Mouse (Mus musculus) neural tube, embryonic 12.5 days (tissue): ENCODE results near the gene Cd96. TPM values are rescaled to one million over a fixed set of nuclear protein-coding genes. Genes with fewer than 3 reads are reported as not detected.

ENCODE experiments used
- ATAC-seq: fragments of 200-750 bp; cut with Nextera tagmentation; 2 replicates; pipeline ENCODE4 v1.8.0; 2017; ENCODE audit warnings: low read depth, mild to moderate bottlenecking, moderate TSS enrichment, moderate library complexity; ENCODE audit not compliant: low FRiP score
- H3K27ac ChIP-seq: fragments of 300-500 bp; sonication (generic); 2 replicates; pipeline ENCODE4 v1.5.1; 2016
- H3K27me3 ChIP-seq: fragments of 300-500 bp; sonication (generic); replicated peaks from 2 replicates; pipeline ENCODE4 v1.6.1; 2016; ENCODE audit warnings: mild to moderate bottlenecking
- H3K36me3 ChIP-seq: fragments of 300-500 bp; sonication (generic); 2 replicates; pipeline ENCODE4 v1.6.1; 2016; ENCODE audit warnings: mild to moderate bottlenecking
- H3K4me1 ChIP-seq: fragments of 300-500 bp; sonication (generic); 2 replicates; pipeline ENCODE4 v1.6.1; 2016
- H3K4me2 ChIP-seq: fragments of 300-500 bp; sonication (generic); replicated peaks from 2 replicates; pipeline ENCODE4 v1.6.1; 2016; ENCODE audit warnings: mild to moderate bottlenecking
- H3K4me3 ChIP-seq: fragments of 300-500 bp; sonication (generic); 2 replicates; pipeline ENCODE4 v1.5.1; 2016
- H3K9ac ChIP-seq: fragments of 300-500 bp; sonication (generic); 2 replicates; pipeline ENCODE4 v1.6.1; 2016; ENCODE audit warnings: mild to moderate bottlenecking
- H3K9me3 ChIP-seq: fragments of 300-500 bp; sonication (generic); 2 replicates; pipeline ENCODE4 v1.6.1; 2016; ENCODE audit warnings: mild to moderate bottlenecking
- WGBS: fragments of 180-500 bp; shearing (Covaris S2); methylation state at CpG from one replicate; pipeline ENCODE4 v1.1.7; 2016; 5-methylcytosine and 5-hydroxymethylcytosine counted together
- polyA plus RNA-seq: library from polyadenylated mRNA; unstranded; fragments of >200 nt; fragmentation: Nextera tagmentation; extraction: Ambion mirVana; gene quantifications from 2 replicates; pipeline ENCODE4 v1.2.1, GENCODE M21; 2016

Cd96 gene
- polyA plus RNA-seq, 1 experiment from 2014 or later = not detected

- H3K4me3 ChIP-seq = no peak overlapping the region
- no peak overlapping the region for H3K4me2 ChIP-seq
- no peak for ATAC-seq
- WGBS = 83% methylated on average over 4 of the region's 4 CpGs
- no peaks in the 10 kb centered on the region for H3K9me3 ChIP-seq
- no peaks in the 10 kb centered on the region for H3K27me3 ChIP-seq
- no peaks in the 10 kb centered on the region for H3K36me3 ChIP-seq
- H3K4me1 ChIP-seq = no peaks in the 10 kb centered on the region
- no peak overlapping the region for H3K9ac ChIP-seq
- no peak overlapping the region for H3K27ac ChIP-seq
Measured at GRCm38 (mm10) chr16:46107431-46107830, 12.6 kb downstream of the Cd96 start.

GRCm38 (mm10) chr16:46104491-46104890 is 15.6 kb downstream of the Cd96 start:
- ATAC-seq = no peak
- 83% methylated on average over 9 of the region's 9 CpGs for WGBS
- no peak overlapping the region for H3K4me3 ChIP-seq
- H3K27me3 ChIP-seq = no peaks in the 10 kb centered on the region
- no peaks in the 10 kb centered on the region for H3K36me3 ChIP-seq
- H3K27ac ChIP-seq = no peak overlapping the region
- no peak overlapping the region for H3K4me2 ChIP-seq
- no peaks in the 10 kb centered on the region for H3K4me1 ChIP-seq
- no peaks in the 10 kb centered on the region for H3K9me3 ChIP-seq
- no peak overlapping the region for H3K9ac ChIP-seq

- Histone ChIP-seq H3K9ac (no peak overlapping the region), H3K4me1 (no peaks in the 10 kb centered on the region), H3K4me2 (no peak overlapping the region), H3K27me3 (no peaks in the 10 kb centered on the region), H3K27ac (no peak overlapping the region), H3K36me3 (no peaks in the 10 kb centered on the region), H3K9me3 (no peaks in the 10 kb centered on the region), H3K4me3 (no peak overlapping the region)
- WGBS = 47% methylated on average over 2 of the region's 2 CpGs
- ATAC-seq = no peak
Measured at GRCm38 (mm10) chr16:46101748-46102147, 18.3 kb downstream of the Cd96 start.

GRCm38 (mm10) chr16:46100286-46100685 is 19.8 kb downstream of the Cd96 start:
- no peaks in the 10 kb centered on the region for H3K9me3 ChIP-seq
- H3K27ac ChIP-seq = no peak overlapping the region
- no peaks in the 10 kb centered on the region for H3K27me3 ChIP-seq
- WGBS = 62% methylated on average over 2 of the region's 2 CpGs
- H3K4me3 ChIP-seq = no peak overlapping the region
- ATAC-seq = no peak
- no peak overlapping the region for H3K4me2 ChIP-seq
- H3K9ac ChIP-seq = no peak overlapping the region
- H3K4me1 ChIP-seq = no peaks in the 10 kb centered on the region
- H3K36me3 ChIP-seq = no peaks in the 10 kb centered on the region

- ATAC-seq = no peak
- H3K27me3 ChIP-seq = no peaks in the 10 kb centered on the region
- no peak overlapping the region for H3K27ac ChIP-seq
- no peak overlapping the region for H3K4me2 ChIP-seq
- H3K9ac ChIP-seq = no peak overlapping the region
- no peaks in the 10 kb centered on the region for H3K36me3 ChIP-seq
- 74% methylated on average over 9 of the region's 9 CpGs for WGBS
- H3K9me3 ChIP-seq = no peaks in the 10 kb centered on the region
- H3K4me1 ChIP-seq = no peaks in the 10 kb centered on the region
- no peak overlapping the region for H3K4me3 ChIP-seq
Measured at GRCm38 (mm10) chr16:46097421-46097820, 22.6 kb downstream of the Cd96 start.

GRCm38 (mm10) chr16:46094478-46094877 is 25.6 kb downstream of the Cd96 start:
- no peaks in the 10 kb centered on the region for H3K4me1 ChIP-seq
- H3K27me3 ChIP-seq = no peaks in the 10 kb centered on the region
- no peaks in the 10 kb centered on the region for H3K36me3 ChIP-seq
- no peak overlapping the region for H3K4me3 ChIP-seq
- H3K4me2 ChIP-seq = no peak overlapping the region
- no peak overlapping the region for H3K9ac ChIP-seq
- no peaks in the 10 kb centered on the region for H3K9me3 ChIP-seq
- no peak overlapping the region for H3K27ac ChIP-seq
- ATAC-seq = no peak
- WGBS = 87% methylated on average over 2 of the region's 2 CpGs

GRCm38 (mm10) chr16:46092935-46093334 is 27.1 kb downstream of the Cd96 start:
- 87% methylated on average over 2 of the region's 2 CpGs for WGBS

GRCm38 (mm10) chr16:46086874-46087473 is 33.1 kb downstream of the Cd96 start:
- no peaks in the 10 kb centered on the region for H3K36me3 ChIP-seq
- H3K4me1 ChIP-seq = no peaks in the 10 kb centered on the region
- WGBS = 85% methylated on average over 5 of the region's 5 CpGs
- ATAC-seq = no peak
- H3K27me3 ChIP-seq = no peaks in the 10 kb centered on the region
- no peak overlapping the region for H3K9ac ChIP-seq
- no peak overlapping the region for H3K4me2 ChIP-seq
- H3K4me3 ChIP-seq = no peak overlapping the region
- H3K9me3 ChIP-seq = no peaks in the 10 kb centered on the region
- no peak overlapping the region for H3K27ac ChIP-seq

More at GRCm38 (mm10) chr16:46092935-46093334, 27.1 kb downstream of the Cd96 start:
- H3K27ac ChIP-seq = no peak overlapping the region
- ATAC-seq = no peak
- no peaks in the 10 kb centered on the region for H3K4me1 ChIP-seq
- H3K36me3 ChIP-seq = no peaks in the 10 kb centered on the region
- no peak overlapping the region for H3K9ac ChIP-seq
- H3K4me3 ChIP-seq = no peak overlapping the region
- H3K9me3 ChIP-seq = no peaks in the 10 kb centered on the region
- no peaks in the 10 kb centered on the region for H3K27me3 ChIP-seq
- no peak overlapping the region for H3K4me2 ChIP-seq

GRCm38 (mm10) chr16:46068000-46068399 is 52.1 kb downstream of the Cd96 start:
- no peak overlapping the region for H3K4me3 ChIP-seq
- no peak overlapping the region for H3K4me2 ChIP-seq
- H3K27ac ChIP-seq = no peak overlapping the region
- no peak for ATAC-seq
- H3K4me1 ChIP-seq = no peaks in the 10 kb centered on the region
- no peaks in the 10 kb centered on the region for H3K36me3 ChIP-seq
- H3K27me3 ChIP-seq = no peaks in the 10 kb centered on the region
- WGBS = 89% methylated on average over 3 of the region's 3 CpGs
- H3K9ac ChIP-seq = no peak overlapping the region
- no peaks in the 10 kb centered on the region for H3K9me3 ChIP-seq

- Histone ChIP-seq H3K4me2 (no peak overlapping the region), H3K4me3 (no peak overlapping the region), H3K4me1 (no peaks in the 10 kb centered on the region), H3K27me3 (no peaks in the 10 kb centered on the region), H3K36me3 (no peaks in the 10 kb centered on the region), H3K9me3 (no peaks in the 10 kb centered on the region), H3K9ac (no peak overlapping the region), H3K27ac (no peak overlapping the region)
- 93% methylated on average over 5 of the region's 5 CpGs for WGBS
- ATAC-seq = no peak
Measured at GRCm38 (mm10) chr16:46063278-46063677, 56.8 kb downstream of the Cd96 start.

GRCm38 (mm10) chr16:46046906-46047305 is 73.1 kb downstream of the Cd96 start:
- Histone ChIP-seq H3K4me3 (no peak overlapping the region), H3K36me3 (no peaks in the 10 kb centered on the region), H3K4me1 (no peaks in the 10 kb centered on the region), H3K9ac (no peak overlapping the region), H3K27ac (no peak overlapping the region), H3K27me3 (no peaks in the 10 kb centered on the region), H3K9me3 (no peaks in the 10 kb centered on the region), H3K4me2 (no peak overlapping the region)
- ATAC-seq = no peak
- 84% methylated on average over 2 of the region's 2 CpGs for WGBS

- Histone ChIP-seq H3K4me2 (no peak overlapping the region), H3K27ac (no peak overlapping the region), H3K27me3 (no peaks in the 10 kb centered on the region), H3K9ac (no peak overlapping the region), H3K36me3 (no peaks in the 10 kb centered on the region), H3K4me3 (no peak overlapping the region), H3K4me1 (no peaks in the 10 kb centered on the region), H3K9me3 (no peaks in the 10 kb centered on the region)
- WGBS = 53% methylated on average over 2 of the region's 2 CpGs
- ATAC-seq = no peak
Measured at GRCm38 (mm10) chr16:46036261-46036660, 83.8 kb downstream of the Cd96 start.

GRCm38 (mm10) chr16:46033896-46034295 is 86.2 kb downstream of the Cd96 start:
- no peak overlapping the region for H3K27ac ChIP-seq
- no peak overlapping the region for H3K4me3 ChIP-seq
- H3K36me3 ChIP-seq = no peaks in the 10 kb centered on the region
- ATAC-seq = no peak
- H3K4me1 ChIP-seq = no peaks in the 10 kb centered on the region
- H3K27me3 ChIP-seq = no peaks in the 10 kb centered on the region
- 78% methylated on average over 9 of the region's 9 CpGs for WGBS
- no peak overlapping the region for H3K9ac ChIP-seq
- H3K4me2 ChIP-seq = no peak overlapping the region
- no peaks in the 10 kb centered on the region for H3K9me3 ChIP-seq
